Mouse (Mus musculus) liver, adult 2 months (tissue): ENCODE results near the gene Foxp1. TPM values are rescaled to one million over a fixed set of nuclear protein-coding genes. Genes with fewer than 3 reads are reported as not detected.

Experiments used
- DNase-seq: peaks from one replicate; pipeline ENCODE4 v3.0.0-alpha.2; 2011; ENCODE audit warnings: low read depth, low spot score; ENCODE audit errors: extremely low read depth
- H3K27ac ChIP-seq: fragments of 200-500 bp; replicated peaks from 2 replicates; pipeline ENCODE4 v1.5.1; 2012; ENCODE audit warnings: low read depth, mild to moderate bottlenecking, control low read depth, inconsistent platforms, low read length; ENCODE audit not compliant: insufficient read depth
- H3K27me3 ChIP-seq: fragments of 200-500 bp; 2 replicates; pipeline ENCODE4 v1.6.1; 2012; ENCODE audit warnings: mild to moderate bottlenecking, moderate library complexity, low read length, inconsistent platforms; ENCODE audit not compliant: control insufficient read depth, insufficient read depth
- H3K36me3 ChIP-seq: fragments of 200-500 bp; 2 replicates; pipeline ENCODE4 v1.6.1; 2012; ENCODE audit warnings: low read length, inconsistent platforms; ENCODE audit not compliant: control insufficient read depth, insufficient read depth
- H3K4me1 ChIP-seq: fragments of 200-500 bp; 2 replicates; pipeline ENCODE4 v1.6.1; 2011; ENCODE audit warnings: low read length; ENCODE audit not compliant: control insufficient read depth, insufficient read depth
- H3K4me3 ChIP-seq: fragments of 200-500 bp; 2 replicates; pipeline ENCODE4 v1.5.1; 2011; ENCODE audit warnings: low read depth, mild to moderate bottlenecking, control low read depth, low read length, moderate library complexity; ENCODE audit not compliant: insufficient read depth
- H3K79me2 ChIP-seq: fragments of 200-500 bp; 2 replicates; pipeline ENCODE4 v1.6.1; 2012; ENCODE audit warnings: inconsistent platforms, mild to moderate bottlenecking, low read length, moderate library complexity; ENCODE audit not compliant: control insufficient read depth, insufficient read depth
- H3K9ac ChIP-seq: fragments of 200-500 bp; 2 replicates; pipeline ENCODE4 v1.6.1; 2012; ENCODE audit warnings: low read depth, mild to moderate bottlenecking, control low read depth, inconsistent platforms, low read length
- CTCF ChIP-seq: fragments of 200-500 bp; IDR thresholded peaks from 2 replicates; pipeline ENCODE4 v1.5.1; 2011; ENCODE audit warnings: low read depth, low read length, control low read depth
- POLR2A ChIP-seq: fragments of 200-500 bp; IDR thresholded peaks from 2 replicates; pipeline ENCODE4 v1.6.1; 2011; ENCODE audit warnings: low read length, control low read depth; ENCODE audit not compliant: insufficient read depth; ENCODE audit errors: extremely low read depth
- WGBS: fragments of 180-500 bp; shearing (Covaris S2); methylation state at CpG from one replicate; pipeline ENCODE4 v1.1.7; 2018; 5-methylcytosine and 5-hydroxymethylcytosine counted together
- polyA plus RNA-seq: library from polyadenylated mRNA; depleted of rRNA; stranded (reverse); fragments of >200 nt; gene quantifications from 2 replicates; pipeline ENCODE4 v1.2.3, GENCODE M21; 2012
- total RNA-seq: library from RNA; depleted of rRNA; stranded (reverse); fragments of >200 nt; gene quantifications from 2 replicates; pipeline ENCODE4 v1.2.3, GENCODE M21; 2014

The Foxp1 gene
- total and polyA plus RNA-seq, 2 experiments = 22.7 to 24.8 TPM

DNA sequence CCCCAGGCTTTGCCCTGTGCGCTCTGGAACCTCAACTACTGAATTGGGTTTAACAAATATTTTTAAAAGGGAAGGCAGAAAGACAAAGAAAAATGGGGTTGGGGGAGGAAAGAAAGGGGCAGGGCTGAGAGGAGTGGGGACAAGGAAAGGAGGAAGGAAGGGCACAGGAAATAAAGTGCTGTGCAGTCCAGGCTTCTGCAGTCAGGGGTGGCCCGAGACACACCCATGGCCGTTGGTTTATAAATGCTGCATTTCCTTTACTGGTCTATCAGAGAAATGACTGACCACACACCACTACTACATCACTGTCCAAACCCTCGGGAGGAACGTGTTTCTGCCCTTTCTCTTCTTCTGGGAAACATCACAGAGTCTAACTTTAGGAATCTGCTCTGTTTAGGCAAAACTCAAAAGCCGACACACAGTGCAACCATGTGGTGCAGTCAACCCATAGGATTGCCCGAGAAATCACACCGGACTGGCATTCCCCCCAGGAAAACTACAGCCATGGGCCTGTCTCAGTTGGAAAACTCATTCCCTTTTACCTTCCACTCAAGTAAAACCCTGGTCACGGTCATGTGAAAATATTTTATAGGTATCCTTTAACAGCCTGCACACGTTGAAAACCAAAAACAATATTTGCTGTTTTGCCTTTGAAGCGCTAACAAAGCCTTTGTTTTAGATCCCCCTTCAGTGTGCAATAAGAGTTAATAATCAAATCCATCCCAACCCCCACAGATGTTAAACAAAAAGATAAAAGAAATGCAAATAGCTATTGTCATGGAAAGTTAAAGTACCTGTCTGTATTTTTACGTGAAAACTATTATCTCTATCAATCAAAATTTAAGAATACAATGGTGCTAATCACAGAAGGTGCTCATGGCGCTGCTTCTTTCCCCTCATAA is 258.1 kb downstream of the Foxp1 start:
- Histone ChIP-seq H3K4me1 (peaks cover 8% of the 10 kb centered on the region), H3K79me2 (peaks cover 9% of the 10 kb centered on the region; the same call in 1 of the 2 replicates), H3K36me3 (no peaks in the 10 kb centered on the region), H3K9ac (no peak overlapping the region), H3K27ac (no peak overlapping the region), H3K27me3 (no peaks in the 10 kb centered on the region), H3K4me3 (no peak overlapping the region)
- no peak for DNase-seq
- no peak for TF ChIP-seq POLR2A
- no peak for TF ChIP-seq CTCF
- WGBS = 83% methylated on average over 13 of the region's 13 CpGs

DNA sequence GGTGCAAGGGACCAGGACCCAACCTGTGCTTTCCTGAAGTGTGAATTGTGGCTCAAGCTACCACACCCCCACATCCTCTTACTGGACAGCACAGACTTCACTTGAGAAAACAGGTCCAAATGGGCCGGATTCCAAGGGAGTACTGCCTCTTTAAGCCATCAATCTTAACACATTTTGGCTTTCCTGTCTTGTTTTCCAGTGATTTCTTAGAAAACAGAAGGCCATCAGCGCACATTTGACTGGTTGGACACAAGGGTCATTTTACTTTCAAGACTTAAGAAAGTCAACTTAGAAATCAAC is 258.7 kb downstream of the Foxp1 start:
- peaks cover 9% of the 10 kb centered on the region; the same call in 1 of the 2 replicates for H3K79me2 ChIP-seq
- no peak overlapping the region for H3K9ac ChIP-seq
- H3K36me3 ChIP-seq = no peaks in the 10 kb centered on the region
- no peak for DNase-seq
- peaks cover 8% of the 10 kb centered on the region for H3K4me1 ChIP-seq
- no peaks in the 10 kb centered on the region for H3K27me3 ChIP-seq
- TF ChIP-seq CTCF (no peak), POLR2A (no peak)
- no peak overlapping the region for H3K4me3 ChIP-seq
- WGBS = 56% methylated on average over 2 of the region's 2 CpGs
- no peak overlapping the region for H3K27ac ChIP-seq

DNA sequence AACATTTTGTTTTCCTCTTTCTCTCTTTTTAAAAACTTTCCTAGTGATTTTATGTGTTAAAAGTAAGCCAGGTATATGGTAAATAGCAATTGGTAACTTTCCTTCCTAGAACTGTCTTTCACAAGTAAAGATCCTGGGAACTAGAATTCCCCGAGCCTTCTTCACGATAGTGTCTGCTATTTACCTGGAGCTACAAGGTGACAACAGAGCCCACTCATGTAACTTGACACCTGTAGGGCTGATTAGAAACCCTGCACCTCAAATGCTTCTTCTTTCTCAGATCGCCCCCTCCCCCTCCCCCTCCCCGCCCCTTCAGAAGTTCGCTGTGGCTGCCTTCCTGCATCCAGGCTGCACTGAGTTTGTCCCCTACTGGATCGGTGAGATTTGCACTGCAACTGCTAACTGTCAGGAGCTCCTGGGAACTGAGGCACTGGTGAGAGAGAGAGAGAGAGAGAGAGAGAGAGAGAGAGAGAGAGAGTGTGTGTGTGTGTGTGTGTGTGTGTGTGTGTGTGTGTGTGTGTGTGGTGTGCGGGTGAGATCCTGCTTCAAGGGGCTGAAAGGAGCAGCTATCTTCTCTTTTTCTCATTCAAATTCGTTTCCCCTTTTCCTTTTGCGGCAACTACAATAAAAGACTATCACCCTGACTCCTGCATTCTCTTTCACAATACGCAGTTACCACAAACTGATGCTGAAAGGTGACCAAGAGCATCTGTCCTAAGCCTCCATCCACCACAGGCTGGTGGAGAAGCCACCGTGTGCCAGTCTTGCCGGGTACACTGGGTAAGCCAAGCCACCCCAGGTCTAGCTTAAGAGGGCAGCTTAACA is 259.2 kb downstream of the Foxp1 start:
- no peak overlapping the region for H3K9ac ChIP-seq
- peaks cover 9% of the 10 kb centered on the region; the same call in 1 of the 2 replicates for H3K79me2 ChIP-seq
- no peak for DNase-seq
- TF ChIP-seq POLR2A = no peak
- no peak for TF ChIP-seq CTCF
- no peaks in the 10 kb centered on the region for H3K27me3 ChIP-seq
- WGBS = 80% methylated on average over 12 of the region's 12 CpGs
- no peak overlapping the region for H3K27ac ChIP-seq
- peaks cover 8% of the 10 kb centered on the region for H3K4me1 ChIP-seq
- H3K36me3 ChIP-seq = no peaks in the 10 kb centered on the region
- no peak overlapping the region for H3K4me3 ChIP-seq

DNA sequence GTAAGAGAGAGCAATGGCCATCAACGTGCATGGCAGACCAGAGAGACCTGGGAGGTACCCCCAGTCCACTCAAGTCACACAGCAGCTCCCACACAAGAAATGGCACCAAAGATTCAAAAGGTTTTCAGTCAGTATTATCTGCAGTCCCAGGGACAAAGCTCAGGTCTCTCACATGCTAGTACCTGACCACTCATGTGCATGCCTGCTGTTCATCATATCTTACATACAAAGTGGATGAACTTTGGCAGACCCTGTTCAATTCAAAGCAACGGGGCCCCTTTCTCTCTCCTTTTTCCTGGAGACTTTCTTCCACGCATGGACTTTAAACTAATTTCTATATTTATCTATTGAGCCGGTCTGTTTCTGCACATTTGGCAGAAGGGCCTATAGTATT is 260.8 kb downstream of the Foxp1 start:
- WGBS = 79% methylated on average over 4 of the region's 4 CpGs

DNA sequence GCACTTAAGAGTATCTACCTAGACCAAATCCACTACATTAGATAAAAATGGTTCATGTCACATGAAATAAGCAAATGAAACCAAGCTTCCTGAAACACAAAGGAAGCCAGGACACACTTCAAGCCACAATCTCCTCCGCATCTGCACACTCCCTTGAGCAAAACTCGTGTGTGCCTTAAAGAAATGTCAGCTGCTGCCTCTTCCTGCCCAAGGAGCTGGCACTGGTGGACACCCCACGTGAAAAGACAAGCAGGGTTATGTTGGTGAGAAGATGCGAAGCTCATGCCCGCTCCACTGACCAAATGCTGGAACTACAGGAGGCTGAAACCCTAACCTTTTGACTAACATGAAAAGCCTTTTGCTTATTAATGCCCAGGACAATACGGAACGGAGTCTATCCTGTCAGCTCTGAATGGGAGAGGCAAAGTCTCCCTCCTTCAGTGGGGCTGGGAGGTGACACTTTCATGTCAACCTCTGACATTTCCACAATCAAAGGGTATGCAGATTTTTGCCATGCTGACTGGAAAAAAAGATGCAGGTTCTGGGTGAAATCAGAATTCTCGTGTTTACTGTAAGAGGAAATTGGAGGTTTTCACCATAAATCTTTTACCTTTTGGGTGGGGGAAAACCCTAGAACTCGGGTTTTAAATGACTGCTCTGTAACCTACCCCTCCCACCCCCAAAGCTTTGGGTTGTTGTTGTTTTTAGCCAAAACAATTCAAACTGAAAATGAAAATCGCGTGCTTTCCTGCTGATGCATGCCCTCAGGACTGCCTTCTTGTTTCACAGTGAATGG is 261.4 kb downstream of the Foxp1 start:
- Histone ChIP-seq H3K36me3 (no peaks in the 10 kb centered on the region), H3K27me3 (no peaks in the 10 kb centered on the region), H3K4me3 (no peak overlapping the region), H3K27ac (no peak overlapping the region), H3K9ac (no peak overlapping the region), H3K4me1 (peaks cover 6% of the 10 kb centered on the region), H3K79me2 (peaks cover 9% of the 10 kb centered on the region; the same call in 1 of the 2 replicates)
- DNase-seq = no peak
- TF ChIP-seq CTCF (no peak), POLR2A (no peak)
- 81% methylated on average over 11 of the region's 11 CpGs for WGBS

More for the DNA sequence above, 260.8 kb downstream of the Foxp1 start:
- no peak for TF ChIP-seq POLR2A
- no peak for TF ChIP-seq CTCF
- H3K79me2 ChIP-seq = peaks cover 9% of the 10 kb centered on the region; the same call in 1 of the 2 replicates
- H3K27me3 ChIP-seq = no peaks in the 10 kb centered on the region
- H3K4me1 ChIP-seq = peaks cover 8% of the 10 kb centered on the region
- DNase-seq = no peak
- no peak overlapping the region for H3K27ac ChIP-seq
- no peaks in the 10 kb centered on the region for H3K36me3 ChIP-seq
- no peak overlapping the region for H3K9ac ChIP-seq
- H3K4me3 ChIP-seq = no peak overlapping the region
